Mouse (Mus musculus) C2C12 (cell line): ENCODE results near the gene Tmem232. TPM values are rescaled to one million over a fixed set of nuclear protein-coding genes. Genes with fewer than 3 reads are reported as not detected.
"Not testable (repeated sequence)": the region's sequence is repeated elsewhere in the genome, so short reads cannot be mapped to it uniquely, and the experiment has no call there.

Experiments
- H3K27me3 ChIP-seq: one replicate; pipeline ENCODE4 v1.6.1; 2011; ENCODE audit not compliant: control insufficient read depth, insufficient read depth, insufficient read length
- H3K36me3 ChIP-seq: one replicate; pipeline ENCODE4 v1.6.1; 2011; ENCODE audit not compliant: control insufficient read depth, insufficient read depth
- H3K4me3 ChIP-seq: one replicate; pipeline ENCODE4 v1.5.1; 2011; ENCODE audit warnings: mild to moderate bottlenecking, control low read depth; ENCODE audit not compliant: poor library complexity, insufficient read depth, severe bottlenecking
- H3K79me2 ChIP-seq: one replicate; pipeline ENCODE4 v1.6.1; 2011; ENCODE audit not compliant: control insufficient read depth, insufficient read depth
- H3K79me3 ChIP-seq: one replicate; pipeline ENCODE4 v1.6.1; 2011; ENCODE audit warnings: low read depth, control low read depth
- H3ac ChIP-seq: one replicate; pipeline ENCODE3; 2011; ENCODE audit warnings: low read depth; ENCODE audit not compliant: control insufficient read depth, insufficient read length
- CEBPB ChIP-seq: IDR thresholded peaks from one replicate; pipeline ENCODE4 v1.6.1; 2011; ENCODE audit warnings: low read depth, mild to moderate bottlenecking, control low read depth, moderate library complexity
- CTCF ChIP-seq: IDR thresholded peaks from one replicate; pipeline ENCODE4 v1.5.1; 2011; ENCODE audit not compliant: control insufficient read depth, insufficient read depth, insufficient read length
- FOSL1 ChIP-seq: IDR thresholded peaks from one replicate; pipeline ENCODE4 v1.8.0; 2011; ENCODE audit warnings: mild to moderate bottlenecking, low read length; ENCODE audit not compliant: poor library complexity, insufficient read depth, severe bottlenecking
- MAX ChIP-seq: IDR thresholded peaks from one replicate; pipeline ENCODE4 v1.6.1; 2011; ENCODE audit warnings: mild to moderate bottlenecking, control low read depth
- MYOD1 ChIP-seq: IDR thresholded peaks from one replicate; pipeline ENCODE4 v1.6.1; 2011; ENCODE audit warnings: low read depth; ENCODE audit not compliant: control insufficient read depth, insufficient read length
- MYOG ChIP-seq: IDR thresholded peaks from one replicate; pipeline ENCODE4 v1.6.1; 2011; ENCODE audit not compliant: control insufficient read depth, insufficient read length; ENCODE audit errors: extremely low read depth
- USF1 ChIP-seq: IDR thresholded peaks from one replicate; pipeline ENCODE4 v1.6.1; 2011; ENCODE audit warnings: low read depth, mild to moderate bottlenecking, control low read depth, moderate library complexity
- microRNA-seq: library from miRNA; unstranded; fragments of <30 nt; microRNA quantifications from one replicate; pipeline ENCODE4, GENCODE M21; 2019; ENCODE audit warnings: borderline microRNAs expressed
- polyA plus RNA-seq: library from polyadenylated mRNA; unstranded; fragments of >200 nt; fragmentation: generic; extraction: Trizol; gene quantifications from one replicate; pipeline ENCODE4 v1.2.1, GENCODE M21; 2012; ENCODE audit warnings: missing spikeins

The Tmem232 gene
- polyA plus RNA-seq, 1 experiment = not detected

GRCm38 (mm10) chr17:65252160-65252559 is 288.4 kb downstream of the Tmem232 start:
- Histone ChIP-seq H3ac (no peak overlapping the region), H3K27me3 (no peaks in the 10 kb centered on the region), H3K36me3 (no peaks in the 10 kb centered on the region), H3K79me3 (no peaks in the 10 kb centered on the region), H3K79me2 (no peaks in the 10 kb centered on the region), H3K4me3 (no peak overlapping the region)
- TF ChIP-seq CEBPB (no peak), FOSL1 (no peak)

- no peak for TF ChIP-seq MAX
- TF ChIP-seq CTCF = no peak
- no peak for TF ChIP-seq CEBPB
- no peak for TF ChIP-seq MYOG
- TF ChIP-seq USF1 = no peak
- no peak for TF ChIP-seq MYOD1
- TF ChIP-seq FOSL1 = no peak
- H3K27me3 ChIP-seq = no peaks in the 10 kb centered on the region
- H3K79me2 ChIP-seq = no peaks in the 10 kb centered on the region
- H3K4me3 ChIP-seq = no peak overlapping the region
- no peaks in the 10 kb centered on the region for H3K79me3 ChIP-seq
- no peak overlapping the region for H3ac ChIP-seq
- no peaks in the 10 kb centered on the region for H3K36me3 ChIP-seq
These were observed 290.3 kb downstream of the Tmem232 start for GRCm38 (mm10) chr17:65250261-65250660.

- H3K79me3 ChIP-seq = no peaks in the 10 kb centered on the region
- H3K4me3 ChIP-seq = no peak overlapping the region
- no peak for TF ChIP-seq FOSL1
- no peak for TF ChIP-seq MYOG
- TF ChIP-seq MAX = no peak
- no peak for TF ChIP-seq USF1
- no peak for TF ChIP-seq CTCF
- TF ChIP-seq CEBPB = no peak
- TF ChIP-seq MYOD1 = no peak
- no peaks in the 10 kb centered on the region for H3K27me3 ChIP-seq
- H3ac ChIP-seq = no peak overlapping the region
- H3K79me2 ChIP-seq = no peaks in the 10 kb centered on the region
- H3K36me3 ChIP-seq = no peaks in the 10 kb centered on the region
These were observed 296.9 kb downstream of the Tmem232 start for GRCm38 (mm10) chr17:65243716-65244115.

- Histone ChIP-seq H3K79me2 (no peaks in the 10 kb centered on the region), H3K36me3 (no peaks in the 10 kb centered on the region), H3K4me3 (no peak overlapping the region), H3ac (no peak overlapping the region), H3K27me3 (no peaks in the 10 kb centered on the region), H3K79me3 (no peaks in the 10 kb centered on the region)
- TF ChIP-seq MYOG (no peak), USF1 (no peak)
These were observed 315.1 kb downstream of the Tmem232 start for GRCm38 (mm10) chr17:65225347-65225916.

- H3K79me2 ChIP-seq, H3K36me3 ChIP-seq, H3ac ChIP-seq, H3K27me3 ChIP-seq, H3K79me3 ChIP-seq, H3K4me3 ChIP-seq: not testable (repeated sequence)
These were observed 318.9 kb downstream of the Tmem232 start for GRCm38 (mm10) chr17:65221687-65222086.

Small RNAs within 50 kb of the gene (microRNA-seq; reads per million reads assigned to microRNA genes)
- not detected for gene Gm25731

Other genes starting within 250 kb of the Tmem232 start
- 58.3 TPM for gene Vapa, start 72.8 kb upstream of the Tmem232 start, polyA plus RNA-seq
- gene Txndc2, start 101.4 kb upstream of the Tmem232 start, polyA plus RNA-seq = 0.12 TPM
- 144 TPM for gene Rab31, start 232.0 kb upstream of the Tmem232 start, polyA plus RNA-seq
- 61.8 TPM for gene Ppp4r1, start 241.8 kb upstream of the Tmem232 start, polyA plus RNA-seq